Mouse (Mus musculus) layer of hippocampus, postnatal 10 days (tissue): ENCODE data around the gene Hoxd13. TPM values are rescaled to one million over a fixed set of nuclear protein-coding genes. Genes with fewer than 3 reads are reported as not detected.
A peak's percentile ranks its signal among the peaks of the same experiment; 100 is the strongest.

Source experiments
- DNase-seq, 2 experiments: peaks; one replicate each; pipeline ENCODE4 v3.0.0; 2021; ENCODE audit warnings: low spot score in 2 of 2
- total RNA-seq, 2 experiments: library from RNA; stranded (reverse); gene quantifications; 2 replicates each; pipeline ENCODE4 v1.2.3; 2021

Gene Hoxd13
- total RNA-seq, 2 experiments from 2014 or later = not detected

DNA sequence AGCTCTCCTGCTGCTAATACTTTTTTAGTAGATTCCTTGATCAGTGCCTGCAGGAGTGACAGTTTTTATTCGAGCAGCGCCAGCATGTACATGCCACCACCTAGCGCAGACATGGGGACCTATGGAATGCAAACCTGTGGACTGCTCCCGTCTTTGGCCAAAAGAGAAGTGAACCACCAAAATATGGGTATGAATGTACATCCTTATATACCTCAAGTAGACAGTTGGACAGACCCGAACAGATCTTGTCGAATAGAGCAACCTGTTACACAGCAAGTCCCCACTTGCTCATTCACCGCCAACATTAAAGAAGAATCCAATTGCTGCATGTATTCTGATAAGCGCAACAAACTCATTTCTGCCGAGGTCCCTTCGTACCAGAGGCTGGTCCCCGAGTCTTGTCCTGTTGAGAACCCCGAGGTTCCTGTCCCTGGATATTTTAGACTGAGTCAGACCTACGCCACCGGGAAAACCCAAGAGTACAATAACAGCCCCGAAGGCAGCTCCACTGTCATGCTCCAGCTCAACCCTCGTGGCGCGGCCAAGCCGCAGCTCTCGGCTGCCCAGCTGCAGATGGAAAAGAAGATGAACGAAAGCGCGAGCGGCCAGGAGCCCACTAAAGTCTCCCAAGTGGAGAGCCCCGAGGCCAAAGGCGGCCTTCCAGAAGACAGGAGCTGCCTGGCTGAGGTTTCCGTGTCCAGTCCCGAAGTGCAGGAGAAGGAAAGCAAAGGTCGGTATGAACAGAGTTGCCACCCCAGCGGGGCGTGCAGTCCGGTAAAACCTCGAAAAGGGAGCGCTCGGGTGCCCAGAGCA lies 24.1 kb downstream of the Hoxd13 start:
- no peak for DNase-seq

DNA sequence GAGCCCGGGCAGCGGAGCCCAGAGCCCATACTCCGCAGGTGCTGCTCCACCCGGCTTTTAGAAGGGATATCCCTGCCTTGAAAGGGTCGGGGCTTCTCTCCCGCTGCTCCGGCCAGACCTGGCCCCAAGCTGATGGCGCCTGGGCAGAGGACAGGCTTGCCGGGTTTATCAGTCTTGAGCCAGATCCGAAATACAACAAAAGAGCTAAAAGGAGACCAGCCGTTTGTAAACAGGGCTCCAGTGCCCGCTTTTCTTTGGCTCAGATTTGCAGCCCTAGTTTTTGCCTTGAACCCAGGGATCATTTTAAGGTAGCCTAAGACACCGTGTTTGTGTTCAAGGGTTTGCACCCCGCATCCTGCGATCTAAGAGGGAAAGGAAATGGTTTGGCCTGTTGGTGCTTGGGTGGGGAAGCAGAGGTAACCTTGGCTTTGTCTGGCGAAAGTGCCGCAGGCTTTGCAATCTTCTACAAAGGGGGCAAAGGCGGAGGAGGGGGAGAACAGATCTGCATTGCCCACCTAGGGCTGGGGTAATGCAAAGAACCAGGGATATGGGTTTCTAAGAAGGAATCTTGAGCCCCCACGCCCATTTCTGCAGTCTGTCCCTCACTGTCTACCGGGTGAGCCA lies 24.8 kb downstream of the Hoxd13 start:
- DNase-seq = no peak

DNA sequence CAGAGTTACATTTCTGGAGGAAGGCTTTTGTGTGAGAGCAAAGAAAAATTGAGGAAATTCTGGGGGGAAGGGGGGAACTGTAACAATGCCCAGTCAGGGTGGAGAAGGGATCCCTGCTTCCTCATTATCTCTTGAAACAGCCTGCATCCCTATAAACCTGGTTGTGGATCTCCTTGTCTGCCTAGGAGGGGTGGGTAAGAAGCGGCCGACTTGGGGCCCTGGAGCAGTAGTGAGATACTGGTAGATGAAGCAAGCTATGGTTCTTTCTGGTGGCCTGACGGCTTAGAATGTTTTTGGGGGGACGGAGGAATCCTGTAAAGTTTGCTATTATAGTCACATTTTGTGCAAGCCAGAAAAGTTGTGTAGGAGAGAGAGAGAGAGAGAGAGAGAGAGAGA lies 25.3 kb downstream of the Hoxd13 start:
- DNase-seq = no peak

GRCm38 (mm10) chr2:74694066-74694465 lies 26.0 kb downstream of the Hoxd13 start:
- DNase-seq = no peak

GRCm38 (mm10) chr2:74695383-74695782 lies 27.3 kb downstream of the Hoxd13 start:
- no peak for DNase-seq

DNA sequence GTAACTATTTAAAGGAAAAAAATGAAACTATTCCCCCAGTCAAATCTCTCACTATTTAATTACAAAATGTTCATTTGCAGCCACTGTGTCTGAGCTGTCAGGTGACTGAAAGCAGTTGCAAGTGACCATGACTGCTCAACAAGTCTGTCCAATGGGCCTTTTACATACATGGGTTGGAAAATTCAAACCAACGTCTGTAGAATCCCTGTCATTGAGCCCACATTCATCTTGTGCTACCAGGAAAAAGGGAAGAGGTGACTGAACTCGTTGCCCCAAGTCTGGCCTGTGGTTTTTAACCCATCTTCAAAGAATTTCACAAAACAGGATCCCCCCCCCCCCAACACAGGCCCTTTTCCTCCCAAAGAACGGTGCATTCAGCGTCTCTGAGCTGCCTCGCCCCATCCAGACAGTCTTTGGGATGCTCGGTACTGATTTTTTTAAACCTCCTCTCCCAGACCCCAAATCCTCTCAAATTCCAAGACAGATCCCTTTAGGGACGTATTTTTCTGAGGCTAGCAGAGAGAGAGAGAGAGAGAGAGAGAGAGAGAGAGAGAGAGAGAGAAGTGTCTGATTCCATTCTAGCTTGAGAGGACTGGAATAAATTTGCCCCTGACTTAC lies 27.8 kb downstream of the Hoxd13 start:
- DNase-seq = no peak

DNA sequence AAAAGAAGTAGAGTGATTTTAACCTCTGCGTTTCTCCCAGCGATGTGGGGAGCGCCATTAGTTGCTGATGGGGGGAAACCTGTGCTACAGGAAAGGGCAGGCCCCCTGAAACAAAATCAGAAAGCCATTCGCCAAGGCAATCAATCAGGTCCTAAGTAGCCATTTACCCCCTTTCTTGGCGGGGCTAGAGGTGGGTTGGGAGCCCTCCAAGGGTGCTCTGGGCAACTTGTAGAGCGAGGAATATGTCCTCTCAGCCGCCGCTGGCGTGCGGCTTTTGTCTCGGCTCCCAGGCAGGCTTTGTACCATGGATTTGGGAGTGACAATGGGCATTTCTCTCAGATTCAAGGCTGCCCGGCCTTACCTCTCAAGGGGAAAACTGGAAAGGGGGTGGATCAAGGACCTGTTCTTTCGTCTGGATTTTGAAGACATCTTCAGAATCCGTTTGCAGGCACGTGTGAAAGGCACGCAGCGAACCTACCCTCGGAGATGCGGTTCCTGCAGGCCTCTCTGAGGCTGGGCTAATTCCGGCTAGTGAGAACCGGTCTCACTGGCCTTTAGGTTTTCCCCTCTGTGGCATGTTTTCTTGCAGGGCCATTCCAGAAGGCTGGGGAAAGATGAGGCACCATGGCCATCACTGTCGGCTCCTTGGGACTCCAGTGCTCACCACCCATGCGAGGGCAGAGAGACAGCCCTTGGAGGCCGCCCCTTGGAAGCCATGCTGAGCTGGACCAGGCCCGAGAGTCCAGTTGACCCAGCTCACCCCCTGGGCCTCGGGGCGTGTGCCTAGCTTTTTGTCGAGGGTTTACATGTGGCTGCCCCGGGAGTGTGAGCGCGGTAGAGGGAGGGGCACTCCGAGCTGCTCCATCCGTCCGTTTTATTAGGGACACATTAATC lies 28.6 kb downstream of the Hoxd13 start:
- DNase-seq = no peak

GRCm38 (mm10) chr2:74697567-74698121 lies 29.5 kb downstream of the Hoxd13 start, which contains the start of gene Hoxd9:
Gene Hoxd9 (plus strand): TSS chr2:74697727.
- no peak for DNase-seq

DNA sequence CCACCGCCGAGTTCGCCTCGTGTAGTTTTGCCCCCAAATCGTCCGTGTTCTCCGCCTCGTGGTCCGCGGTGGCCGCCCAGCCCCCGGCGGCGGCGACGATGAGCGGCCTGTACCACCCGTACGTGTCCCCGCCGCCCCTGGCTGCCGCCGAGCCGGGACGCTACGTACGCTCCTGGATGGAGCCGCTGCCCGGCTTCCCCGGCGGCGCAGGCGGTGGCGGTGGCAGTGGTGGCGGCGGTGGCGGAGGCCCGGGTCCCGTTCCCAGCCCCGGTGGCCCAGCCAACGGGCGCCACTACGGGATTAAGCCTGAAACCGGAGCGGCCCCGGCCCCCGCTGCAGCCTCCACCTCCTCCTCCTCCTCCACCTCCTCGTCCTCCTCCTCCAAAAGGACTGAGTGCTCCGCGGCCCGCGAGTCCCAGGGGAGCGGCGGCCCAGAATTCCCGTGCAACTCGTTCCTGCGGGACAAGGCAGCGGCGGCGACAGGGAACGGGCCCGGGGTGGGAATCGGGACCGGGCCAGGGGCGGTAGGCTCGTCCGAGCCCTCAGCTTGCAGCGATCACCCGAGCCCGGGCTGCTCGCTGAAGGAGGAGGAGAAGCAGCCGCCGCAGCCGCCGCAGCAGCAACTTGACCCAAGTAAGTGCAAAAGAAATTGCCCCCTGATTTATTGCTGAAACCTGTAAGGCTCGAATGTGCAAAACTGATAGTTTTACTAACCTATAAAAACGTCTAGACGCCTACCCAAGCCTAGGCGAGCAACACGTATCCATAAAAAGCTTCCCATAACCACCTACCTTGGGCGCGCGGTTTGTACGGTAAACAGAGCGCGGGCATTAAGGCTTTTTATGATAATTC lies 30.3 kb downstream of the Hoxd13 start:
- DNase-seq = no peak

DNA sequence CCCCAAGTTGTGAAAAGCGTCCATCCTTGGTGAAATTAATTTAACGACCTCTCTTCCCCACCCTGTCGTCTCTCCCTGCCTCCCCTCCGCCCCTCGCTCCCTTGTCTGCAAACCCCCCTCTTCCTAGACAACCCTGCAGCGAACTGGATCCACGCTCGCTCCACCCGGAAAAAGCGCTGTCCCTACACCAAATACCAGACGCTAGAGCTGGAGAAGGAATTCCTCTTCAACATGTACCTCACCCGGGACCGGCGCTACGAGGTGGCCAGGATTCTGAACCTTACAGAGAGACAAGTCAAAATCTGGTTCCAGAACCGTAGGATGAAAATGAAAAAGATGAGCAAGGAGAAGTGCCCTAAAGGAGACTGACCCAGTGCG lies 30.9 kb downstream of the Hoxd13 start:
- no peak for DNase-seq

DNA sequence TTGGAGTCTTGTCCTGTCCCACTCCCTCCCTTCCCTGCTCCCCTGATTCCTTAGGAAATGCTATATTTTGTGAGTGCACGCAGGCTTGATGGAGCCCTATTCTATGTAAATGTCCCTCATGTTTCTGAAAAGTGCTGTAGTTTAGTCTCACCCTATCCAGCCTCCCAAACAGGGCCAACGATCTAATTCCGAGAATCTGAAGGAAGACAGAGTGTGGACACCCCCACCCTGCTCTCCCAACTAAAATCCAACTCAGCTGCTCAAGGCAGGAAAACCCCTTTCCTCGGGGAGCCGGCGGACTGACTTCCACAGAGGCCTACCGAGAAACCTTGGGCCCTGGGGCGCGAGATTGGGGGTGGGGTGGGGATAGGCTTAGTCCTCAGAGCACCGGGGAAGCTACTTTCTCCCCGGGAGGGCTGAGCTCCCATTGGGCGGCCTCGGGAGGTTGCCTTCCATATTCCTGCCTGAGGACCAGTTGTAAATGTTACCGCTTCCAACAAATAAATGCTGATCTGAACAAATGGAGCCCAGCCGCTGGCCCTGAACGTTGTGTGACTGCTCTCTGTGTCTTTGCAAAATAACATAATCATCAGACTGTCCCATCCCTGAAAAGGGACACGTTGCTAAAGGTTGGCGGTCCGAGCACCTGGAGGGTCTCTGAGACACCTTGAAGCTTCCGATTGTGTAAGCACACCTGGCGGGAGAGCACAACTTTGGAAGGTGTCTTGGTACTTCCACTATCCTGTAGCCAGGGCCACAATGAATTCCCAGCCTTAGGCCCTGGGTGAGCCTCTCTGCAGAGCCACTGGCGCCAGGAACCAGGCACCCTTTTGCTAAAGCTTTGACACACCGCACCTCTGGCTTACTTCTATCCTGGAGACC lies 31.8 kb downstream of the Hoxd13 start:
- no peak for DNase-seq

DNA sequence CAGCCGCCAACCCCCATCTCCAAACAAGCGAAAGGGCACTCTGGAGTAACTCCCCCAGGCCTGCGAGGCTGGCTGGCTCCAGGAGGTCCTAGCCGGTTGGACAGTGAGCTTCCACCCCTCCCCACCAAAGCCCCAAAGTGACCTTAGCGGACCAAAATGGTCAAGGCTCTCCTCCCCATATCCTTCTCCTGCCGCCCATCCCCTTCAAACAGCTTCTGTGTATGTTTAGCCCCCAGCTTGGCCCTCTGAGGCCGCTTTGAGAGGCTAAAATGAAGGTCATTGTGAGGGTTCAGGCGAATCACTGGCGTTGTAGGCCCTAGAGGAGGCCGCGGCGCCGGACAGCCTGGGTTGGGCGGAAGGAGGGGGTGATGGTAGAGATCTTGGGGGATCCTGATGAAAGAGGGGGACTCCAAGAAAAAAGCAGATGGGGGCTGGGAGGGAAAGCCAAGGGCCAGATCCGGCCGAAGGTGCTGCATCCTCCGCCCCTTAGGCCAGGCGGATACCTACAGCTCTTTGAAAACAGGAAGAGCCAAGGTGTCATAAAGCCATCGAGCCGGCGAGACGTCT lies 32.5 kb downstream of the Hoxd13 start:
- no peak for DNase-seq

- peak; percentile 88 to 89 for DNase-seq
Observed at GRCm38 (mm10) chr2:74701949-74702819, 34.1 kb downstream of the Hoxd13 start.

DNA sequence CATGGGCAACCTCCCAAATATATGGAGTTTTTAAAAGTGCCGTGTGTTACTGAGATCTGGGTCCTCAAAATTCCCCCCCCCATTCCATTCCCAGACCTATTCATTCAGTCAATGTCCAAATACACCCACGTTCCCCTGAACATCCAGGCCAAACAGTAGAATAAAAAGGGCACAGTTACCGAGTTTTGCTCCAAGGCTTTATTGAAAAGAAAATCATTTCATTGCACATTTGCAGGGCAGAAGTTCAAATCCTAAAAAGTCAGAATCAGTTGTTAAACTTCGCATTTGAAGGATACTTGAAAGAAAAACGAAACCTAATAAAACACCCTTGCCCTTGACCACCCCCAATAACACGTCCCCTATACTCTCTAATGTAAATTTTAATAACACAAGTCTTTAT lies 34.7 kb downstream of the Hoxd13 start:
- no peak for DNase-seq

- DNase-seq = no peak
Observed at GRCm38 (mm10) chr2:74703317-74703716, 35.2 kb downstream of the Hoxd13 start.

DNA sequence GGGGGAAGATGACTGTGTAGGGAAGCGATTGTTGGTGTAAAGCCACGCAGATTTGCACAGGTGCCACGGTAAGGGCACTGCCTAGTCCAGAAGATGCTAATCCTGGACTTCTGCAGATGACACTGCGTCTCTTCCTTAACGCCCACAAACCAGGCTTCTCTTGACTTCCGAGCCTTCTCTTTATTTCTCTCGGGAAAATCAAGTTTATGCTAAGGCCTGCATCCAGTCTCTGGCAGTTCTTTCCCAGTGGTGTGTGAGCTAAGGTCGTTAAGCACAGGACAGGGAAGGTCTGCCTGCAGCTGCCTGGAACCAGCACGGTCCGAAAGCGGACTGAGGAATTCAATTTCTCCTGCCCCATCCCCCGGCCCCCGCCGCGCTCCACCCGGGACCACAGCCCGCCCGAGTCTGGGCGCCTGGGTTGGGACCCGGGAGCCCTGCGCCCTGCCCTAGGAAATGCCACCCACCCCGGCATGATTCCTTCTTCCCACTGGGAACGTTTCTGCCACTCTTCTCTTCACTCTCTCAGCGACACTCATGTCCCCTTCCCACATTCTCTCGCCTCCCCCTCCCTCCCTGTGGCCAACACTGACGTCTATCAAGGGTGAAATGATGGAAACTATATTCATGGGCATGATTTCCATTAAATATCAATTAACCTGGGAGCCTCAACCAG lies 35.7 kb downstream of the Hoxd13 start:
- DNase-seq = no peak

DNA sequence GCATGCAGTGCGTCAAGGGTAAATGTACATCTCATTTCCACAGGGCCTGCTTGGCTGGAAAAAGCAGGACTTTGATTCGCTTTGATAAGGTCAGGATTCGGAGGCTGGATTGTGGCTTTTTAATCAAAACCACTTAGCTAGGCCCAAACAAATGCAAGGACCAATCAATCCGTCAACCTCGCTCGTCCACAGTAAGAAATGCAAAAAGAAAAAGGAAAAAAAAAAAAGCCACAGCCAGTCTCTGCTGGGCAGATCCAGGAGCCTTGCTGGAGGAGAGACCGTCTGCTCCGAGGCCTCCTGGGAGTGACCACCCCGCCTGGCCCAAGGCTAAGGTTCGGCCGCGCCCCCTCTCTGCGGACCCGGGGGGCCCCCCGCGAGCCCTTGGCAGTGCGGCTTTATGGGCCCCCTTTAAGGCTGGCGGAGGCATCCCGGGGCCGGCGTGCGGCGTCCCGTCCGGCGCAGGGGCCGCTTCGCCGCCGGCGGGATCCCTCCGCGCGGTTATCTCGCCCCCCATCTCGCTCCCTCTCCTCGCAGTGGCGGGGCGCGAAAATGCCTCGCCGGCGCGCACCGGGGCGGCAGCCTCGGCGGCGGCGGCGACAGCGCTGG lies 36.4 kb downstream of the Hoxd13 start, which contains the start of gene Hoxd8:
Hoxd8 (plus strand) TSS at position 223 of the 606 bp plus-strand sequence.
- no peak for DNase-seq
